Mouse (Mus musculus): ENCODE measurements around the gene Lrrc74b. TPM values are rescaled to one million over a fixed set of nuclear protein-coding genes. Genes with fewer than 3 reads are reported as not detected.

The Lrrc74b gene
- polyA plus RNA-seq (2015; fragmentation: Nextera tagmentation; extraction: Ambion mirVana): 0.20 and 0.36 TPM in 2 replicates

- DNase-seq (ENCODE audit: low spot score): no peak
These were observed at the start of gene Lrrc74b for GRCm38 (mm10) chr16:17561128-17561750. Gene Lrrc74b, minus strand, starts transcription at chr16:17561247.

GRCm38 (mm10) chr16:17605684-17606083, 44.6 kb upstream of the Lrrc74b start:
- no peak for DNase-seq (ENCODE audit: low spot score)

- DNase-seq (ENCODE audit: low spot score): no peak
These were observed 43.9 kb upstream of the Lrrc74b start for GRCm38 (mm10) chr16:17604941-17605340.

GRCm38 (mm10) chr16:17600944-17601562, 40.0 kb upstream of the Lrrc74b start:
- peak; percentile 15 for DNase-seq (ENCODE audit: low spot score)

GRCm38 (mm10) chr16:17590731-17591130, 29.7 kb upstream of the Lrrc74b start:
- no peak for DNase-seq (ENCODE audit: low spot score)

- no peak for DNase-seq (ENCODE audit: low spot score)
These were observed 23.5 kb upstream of the Lrrc74b start for GRCm38 (mm10) chr16:17584555-17584954.

- peak; percentile 50 for DNase-seq (ENCODE audit: low spot score)
These were observed 22.0 kb upstream of the Lrrc74b start, which contains the start of gene Slc7a4 for GRCm38 (mm10) chr16:17583064-17583463. Gene Slc7a4, minus strand, starts transcription at chr16:17583214.

GRCm38 (mm10) chr16:17576825-17577215, 15.8 kb upstream of the Lrrc74b start:
- DNase-seq (ENCODE audit: low spot score): no peak

GRCm38 (mm10) chr16:17575870-17576824, 15.1 kb upstream of the Lrrc74b start:
- DNase-seq (ENCODE audit: low spot score): peak; percentile 21

- no peak for DNase-seq (ENCODE audit: low spot score)
These were observed 5.1 kb upstream of the Lrrc74b start for GRCm38 (mm10) chr16:17566186-17566585.

GRCm38 (mm10) chr16:17564771-17565170, 3.7 kb upstream of the Lrrc74b start:
- DNase-seq (ENCODE audit: low spot score): no peak

- no peak for DNase-seq (ENCODE audit: low spot score)
These were observed 3.2 kb upstream of the Lrrc74b start for GRCm38 (mm10) chr16:17564221-17564620.

- DNase-seq (ENCODE audit: low spot score): no peak
These were observed 2.5 kb upstream of the Lrrc74b start for GRCm38 (mm10) chr16:17563580-17563979.

- DNase-seq (ENCODE audit: low spot score): peak; percentile 5
These were observed 733 bp upstream of the Lrrc74b start, which contains the start of gene P2rx6 for GRCm38 (mm10) chr16:17561751-17562208. Gene P2rx6, plus strand, starts transcription at chr16:17561885.

GRCm38 (mm10) chr16:17559396-17560027, 1.5 kb downstream of the Lrrc74b start:
- DNase-seq (ENCODE audit: low spot score): no peak

GRCm38 (mm10) chr16:17558811-17559210, 2.2 kb downstream of the Lrrc74b start:
- peak; percentile 25 for DNase-seq (ENCODE audit: low spot score)

- peak; percentile 61 for DNase-seq (ENCODE audit: low spot score)
These were observed 3.0 kb downstream of the Lrrc74b start for GRCm38 (mm10) chr16:17557947-17558480.

GRCm38 (mm10) chr16:17556907-17557306, 4.1 kb downstream of the Lrrc74b start:
- DNase-seq (ENCODE audit: low spot score): no peak

GRCm38 (mm10) chr16:17556180-17556579, 4.9 kb downstream of the Lrrc74b start:
- no peak for DNase-seq (ENCODE audit: low spot score)

GRCm38 (mm10) chr16:17554702-17555101, 6.3 kb downstream of the Lrrc74b start:
- DNase-seq (ENCODE audit: low spot score): peak; percentile 20
